Mouse (Mus musculus) embryonic facial prominence, embryonic 13.5 days (tissue): ENCODE results near the gene Insl3. TPM values are rescaled to one million over a fixed set of nuclear protein-coding genes. Genes with fewer than 3 reads are reported as not detected.

ENCODE experiments used
- ATAC-seq: fragments of 200-750 bp; cut with Nextera tagmentation; 2 replicates; pipeline ENCODE4 v1.8.0; 2017; ENCODE audit warnings: low read depth; ENCODE audit not compliant: insufficient number of reproducible peaks, insufficient read depth, low FRiP score, low TSS enrichment
- H3K27ac ChIP-seq: fragments of 300-500 bp; sonication (generic); 2 replicates; pipeline ENCODE4 v1.5.1; 2015; ENCODE audit warnings: moderate library complexity, mild to moderate bottlenecking, inconsistent platforms
- H3K27me3 ChIP-seq: fragments of 300-500 bp; sonication (generic); 2 replicates; pipeline ENCODE4 v1.6.1; 2015; ENCODE audit warnings: mild to moderate bottlenecking, inconsistent platforms
- H3K36me3 ChIP-seq: fragments of 300-500 bp; sonication (generic); 2 replicates; pipeline ENCODE4 v1.6.1; 2015; ENCODE audit warnings: mild to moderate bottlenecking, inconsistent platforms
- H3K4me1 ChIP-seq: fragments of 300-500 bp; sonication (generic); 2 replicates; pipeline ENCODE4 v1.6.1; 2015; ENCODE audit warnings: inconsistent platforms
- H3K4me2 ChIP-seq: fragments of 300-500 bp; sonication (generic); 2 replicates; pipeline ENCODE4 v1.6.1; 2015; ENCODE audit warnings: moderate library complexity, mild to moderate bottlenecking, inconsistent platforms
- H3K4me3 ChIP-seq: fragments of 300-500 bp; sonication (generic); 2 replicates; pipeline ENCODE4 v1.5.1; 2015; ENCODE audit warnings: mild to moderate bottlenecking, inconsistent platforms
- H3K9ac ChIP-seq: fragments of 300-500 bp; sonication (generic); 2 replicates; pipeline ENCODE4 v1.6.1; 2015; ENCODE audit warnings: mild to moderate bottlenecking, inconsistent platforms
- H3K9me3 ChIP-seq: fragments of 300-500 bp; sonication (generic); 2 replicates; pipeline ENCODE4 v1.6.1; 2016; ENCODE audit warnings: inconsistent platforms
- WGBS: fragments of 180-500 bp; shearing (Covaris S2); methylation state at CpG from one replicate; pipeline ENCODE4 v1.1.7; 2015; ENCODE audit warnings: mixed read lengths; 5-methylcytosine and 5-hydroxymethylcytosine counted together
- polyA plus RNA-seq: library from polyadenylated mRNA; unstranded; fragments of >200 nt; fragmentation: Nextera tagmentation; extraction: Ambion mirVana; gene quantifications from 2 replicates; pipeline ENCODE4 v1.2.1, GENCODE M21; 2015

The Insl3 gene
- polyA plus RNA-seq, 1 experiment from 2014 or later: 0.89 TPM

DNA sequence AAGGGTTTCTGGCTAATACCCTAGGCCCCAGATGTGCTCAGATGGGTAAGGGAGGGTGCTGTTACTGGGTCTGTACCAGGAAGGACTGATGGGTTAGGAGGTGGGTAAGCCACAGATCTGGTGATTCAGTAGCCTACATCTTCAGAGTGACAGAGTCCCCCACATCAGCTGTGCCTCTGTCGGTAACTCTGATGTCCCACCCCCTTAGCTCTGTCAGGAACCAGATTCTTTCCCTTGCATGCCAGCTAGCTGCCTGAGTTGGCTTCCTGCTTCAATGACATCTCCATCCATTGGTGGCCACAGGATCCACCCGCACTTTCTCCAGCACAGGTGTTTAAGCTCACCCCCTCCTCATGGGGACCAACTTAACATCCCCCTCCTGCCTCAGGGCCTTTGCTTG is 22.6 kb downstream of the Insl3 start:
- H3K4me1 ChIP-seq: peaks cover 9% of the 10 kb centered on the region; the same call in 1 of the 2 replicates
- H3K4me3 ChIP-seq: no peak overlapping the region
- H3K27me3 ChIP-seq: peaks cover 37% of the 10 kb centered on the region
- H3K9ac ChIP-seq: no peak overlapping the region
- H3K36me3 ChIP-seq: no peaks in the 10 kb centered on the region
- H3K27ac ChIP-seq: no peak overlapping the region
- H3K4me2 ChIP-seq: no peak overlapping the region
- 93% methylated on average over 2 of the region's 2 CpGs for WGBS
- no peak for ATAC-seq
- no peaks in the 10 kb centered on the region for H3K9me3 ChIP-seq

DNA sequence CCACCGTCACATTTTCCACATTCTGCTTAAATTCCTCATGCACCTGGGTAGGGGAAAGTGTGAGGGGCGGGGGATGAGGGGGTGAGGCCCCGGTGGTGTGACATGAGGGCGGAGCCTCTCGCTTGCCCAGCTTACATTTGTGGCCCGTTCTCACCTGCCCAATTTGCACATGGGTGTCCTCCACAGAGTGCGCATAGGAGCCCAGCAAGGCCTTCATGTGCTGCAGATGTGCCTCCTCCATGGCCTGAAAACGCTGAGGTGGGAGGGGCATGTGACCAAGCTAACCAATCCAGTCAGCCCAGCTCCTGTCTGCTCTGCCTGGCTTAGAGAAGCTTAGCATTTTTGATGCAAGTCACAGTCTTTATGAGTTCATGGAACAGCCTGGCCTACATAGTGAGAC is 26.5 kb downstream of the Insl3 start:
- ATAC-seq: no peak
- Histone ChIP-seq H3K27me3 (0 out of 2 replicates have a peak, but pooled peaks cover 4% of the 10 kb centered on the region), H3K4me2 (no peak overlapping the region), H3K9ac (no peak overlapping the region), H3K27ac (no peak overlapping the region), H3K9me3 (no peaks in the 10 kb centered on the region), H3K4me1 (0 out of 2 replicates have a peak, but pooled peaks cover 3% of the 10 kb centered on the region), H3K36me3 (no peaks in the 10 kb centered on the region), H3K4me3 (no peak overlapping the region)
- 44% methylated on average over 8 of the region's 8 CpGs for WGBS

- Histone ChIP-seq H3K4me2 (no peak overlapping the region), H3K4me3 (no peak overlapping the region), H3K4me1 (0 out of 2 replicates have a peak, but pooled peaks cover 3% of the 10 kb centered on the region), H3K36me3 (no peaks in the 10 kb centered on the region), H3K9ac (no peak overlapping the region), H3K27me3 (0 out of 2 replicates have a peak, but pooled peaks cover 4% of the 10 kb centered on the region), H3K9me3 (no peaks in the 10 kb centered on the region), H3K27ac (no peak overlapping the region)
- no peak for ATAC-seq
- 79% methylated on average over 13 of the region's 13 CpGs for WGBS
Measured at GRCm38 (mm10) chr8:71716561-71717053, 27.6 kb downstream of the Insl3 start.

- 0 out of 2 replicates have a peak, but pooled peaks cover 3% of the 10 kb centered on the region for H3K4me1 ChIP-seq
- no peak overlapping the region for H3K9ac ChIP-seq
- 0 out of 2 replicates have a peak, but pooled peaks cover 4% of the 10 kb centered on the region for H3K27me3 ChIP-seq
- no peaks in the 10 kb centered on the region for H3K9me3 ChIP-seq
- H3K27ac ChIP-seq: no peak overlapping the region
- no peaks in the 10 kb centered on the region for H3K36me3 ChIP-seq
- H3K4me3 ChIP-seq: no peak overlapping the region
- H3K4me2 ChIP-seq: no peak overlapping the region
- 89% methylated on average over 12 of the region's 12 CpGs for WGBS
- ATAC-seq: no peak
Measured at GRCm38 (mm10) chr8:71717096-71717495, 28.1 kb downstream of the Insl3 start.

DNA sequence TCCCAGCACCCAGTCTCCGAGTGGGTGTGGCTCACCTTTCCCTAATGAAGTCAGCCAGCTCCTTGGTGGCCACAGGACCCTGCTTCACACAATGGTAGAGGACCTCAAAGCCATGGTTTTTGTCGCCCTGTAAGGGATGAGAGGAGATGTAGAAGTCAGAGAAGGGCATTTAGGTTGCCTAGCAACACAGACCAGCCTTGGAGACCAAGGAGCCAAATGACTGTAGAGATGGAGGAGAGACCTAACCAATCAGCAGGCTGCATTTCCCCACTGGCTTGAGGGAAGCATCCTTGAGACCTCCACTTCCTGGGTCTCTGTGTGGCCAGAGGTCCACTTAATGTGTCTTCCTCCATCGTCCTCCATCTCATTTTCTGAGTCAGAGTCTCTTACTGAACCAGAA is 29.2 kb downstream of the Insl3 start:
- Histone ChIP-seq H3K27ac (no peak overlapping the region), H3K27me3 (peaks cover 13% of the 10 kb centered on the region), H3K4me1 (0 out of 2 replicates have a peak, but pooled peaks cover 3% of the 10 kb centered on the region), H3K4me2 (no peak overlapping the region), H3K9ac (no peak overlapping the region), H3K36me3 (no peaks in the 10 kb centered on the region), H3K4me3 (no peak overlapping the region), H3K9me3 (no peaks in the 10 kb centered on the region)
- no peak for ATAC-seq
- 25% methylated on average over 3 of the region's 3 CpGs for WGBS

GRCm38 (mm10) chr8:71719218-71719617 is 30.2 kb downstream of the Insl3 start:
- no peak for ATAC-seq
- Histone ChIP-seq H3K36me3 (no peaks in the 10 kb centered on the region), H3K4me2 (no peak overlapping the region), H3K27ac (no peak overlapping the region), H3K9me3 (no peaks in the 10 kb centered on the region), H3K4me3 (no peak overlapping the region), H3K27me3 (peaks cover 20% of the 10 kb centered on the region), H3K9ac (no peak overlapping the region), H3K4me1 (0 out of 2 replicates have a peak, but pooled peaks cover 3% of the 10 kb centered on the region)
- WGBS: 66% methylated on average over 4 of the region's 4 CpGs

DNA sequence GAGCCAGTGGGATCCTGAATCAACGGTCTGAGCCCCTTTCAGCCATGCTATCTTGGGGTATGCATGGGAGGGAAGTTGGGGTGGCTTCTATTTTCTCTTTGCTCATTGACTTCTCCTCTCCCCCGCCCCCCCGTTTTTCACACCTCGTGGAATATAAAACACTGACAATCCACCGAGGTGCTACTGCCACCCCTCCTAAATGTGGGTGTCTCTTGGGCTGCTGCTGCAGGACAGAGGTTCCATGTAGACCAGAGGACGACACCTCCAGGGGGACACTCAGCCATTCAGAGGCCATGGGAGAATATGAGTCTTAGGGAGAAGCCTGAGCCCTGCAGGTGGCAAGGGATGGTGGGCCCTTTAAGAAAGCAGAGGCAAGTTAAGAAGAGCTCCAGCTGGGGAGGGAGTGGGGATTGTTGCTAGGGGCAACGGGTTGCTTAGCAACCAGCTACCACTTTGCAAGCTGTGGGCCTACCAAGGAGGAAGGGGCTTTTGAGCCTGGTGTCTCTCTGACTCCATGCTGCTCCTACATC is 31.0 kb downstream of the Insl3 start:
- Histone ChIP-seq H3K9ac (no peak overlapping the region), H3K4me2 (no peak overlapping the region), H3K36me3 (no peaks in the 10 kb centered on the region), H3K27ac (no peak overlapping the region), H3K4me1 (peaks cover 7% of the 10 kb centered on the region), H3K27me3 (peaks cover 27% of the 10 kb centered on the region), H3K9me3 (no peaks in the 10 kb centered on the region), H3K4me3 (no peak overlapping the region)
- ATAC-seq: no peak
- 41% methylated on average over 7 of the region's 7 CpGs for WGBS

- no peak overlapping the region for H3K4me3 ChIP-seq
- 45% methylated on average over 14 of the region's 14 CpGs for WGBS
- H3K9ac ChIP-seq: no peak overlapping the region
- H3K27me3 ChIP-seq: peaks cover 52% of the 10 kb centered on the region
- no peak overlapping the region for H3K4me2 ChIP-seq
- H3K36me3 ChIP-seq: no peaks in the 10 kb centered on the region
- no peak for ATAC-seq
- H3K4me1 ChIP-seq: peaks cover 12% of the 10 kb centered on the region
- H3K9me3 ChIP-seq: no peaks in the 10 kb centered on the region
- H3K27ac ChIP-seq: no peak overlapping the region
Measured at GRCm38 (mm10) chr8:71723047-71723551, 34.1 kb downstream of the Insl3 start.

DNA sequence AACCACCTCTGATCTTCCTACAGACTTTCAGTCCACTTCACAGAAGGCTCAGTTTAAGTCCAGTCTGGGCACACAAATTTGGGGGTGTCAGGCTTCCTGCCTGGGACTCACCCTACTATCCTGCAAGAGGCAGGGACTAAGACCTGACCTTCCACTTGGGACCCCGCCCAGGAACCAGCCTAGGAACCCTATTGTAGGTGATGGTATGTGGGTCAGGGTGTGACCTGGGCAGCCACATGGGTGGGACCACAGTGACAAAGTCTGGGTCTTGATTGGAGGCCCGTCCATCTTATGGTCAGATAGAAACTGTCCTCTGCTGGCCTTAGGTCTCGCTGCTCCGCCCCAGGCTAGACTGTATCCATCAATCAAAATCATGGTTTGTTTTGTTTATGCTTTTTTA is 35.4 kb downstream of the Insl3 start:
- no peak for ATAC-seq
- H3K27ac ChIP-seq: no peak overlapping the region
- H3K36me3 ChIP-seq: no peaks in the 10 kb centered on the region
- H3K4me3 ChIP-seq: no peak overlapping the region
- 67% methylated on average over 4 of the region's 4 CpGs for WGBS
- no peak overlapping the region for H3K4me2 ChIP-seq
- H3K4me1 ChIP-seq: peaks cover 22% of the 10 kb centered on the region
- H3K9ac ChIP-seq: no peak overlapping the region
- peaks cover 57% of the 10 kb centered on the region for H3K27me3 ChIP-seq
- no peaks in the 10 kb centered on the region for H3K9me3 ChIP-seq

GRCm38 (mm10) chr8:71725122-71725924 is 36.3 kb downstream of the Insl3 start, which contains the start of gene Fcho1:
Gene Fcho1 (minus strand): TSS chr8:71725716.
- Histone ChIP-seq H3K9me3 (no peaks in the 10 kb centered on the region), H3K27me3 (peaks cover 60% of the 10 kb centered on the region), H3K9ac (peak within 1 kb of the TSS; percentile 67), H3K36me3 (no peaks in the 10 kb centered on the region), H3K27ac (no peak within 1 kb of the TSS), H3K4me3 (peak within 1 kb of the TSS; percentile 55), H3K4me2 (peak within 1 kb of the TSS; percentile 80), H3K4me1 (peaks cover 21% of the 10 kb centered on the region)
- 1% methylated on average over 53 of the region's 54 CpGs for WGBS
- peak; percentile 52; the same call in 1 of the 2 replicates for ATAC-seq

GRCm38 (mm10) chr8:71728240-71728785 is 39.3 kb downstream of the Insl3 start:
- Histone ChIP-seq H3K9ac (peak overlapping the region; percentile 51), H3K4me3 (peak overlapping the region; percentile 32), H3K9me3 (no peaks in the 10 kb centered on the region), H3K27ac (no peak overlapping the region), H3K27me3 (peaks cover 61% of the 10 kb centered on the region), H3K4me2 (peak overlapping the region; percentile 65), H3K36me3 (no peaks in the 10 kb centered on the region), H3K4me1 (peaks cover 19% of the 10 kb centered on the region)
- ATAC-seq: no peak
- WGBS: 4% methylated on average over 21 of the region's 21 CpGs
